Mouse (Mus musculus) lung, embryonic 14.5 days (tissue): ENCODE results near the gene Col19a1. TPM values are rescaled to one million over a fixed set of nuclear protein-coding genes. Genes with fewer than 3 reads are reported as not detected.

ENCODE experiments used
- ATAC-seq: fragments of 200-750 bp; cut with Nextera tagmentation; 2 replicates; pipeline ENCODE4 v1.8.0; 2017; ENCODE audit warnings: mild to moderate bottlenecking, moderate TSS enrichment, moderate library complexity; ENCODE audit not compliant: insufficient read depth
- DNase-seq: peaks from one replicate; pipeline ENCODE4 v3.0.0-alpha.2; 2015
- H3K27ac ChIP-seq: fragments of 300-500 bp; sonication (generic); 2 replicates; pipeline ENCODE4 v1.5.1; 2014; ENCODE audit warnings: low read depth, mild to moderate bottlenecking, moderate library complexity
- H3K27me3 ChIP-seq: fragments of 300-500 bp; sonication (generic); 2 replicates; pipeline ENCODE4 v1.6.1; 2014; ENCODE audit warnings: low read length, control low read depth; ENCODE audit not compliant: insufficient read depth
- H3K36me3 ChIP-seq: fragments of 300-500 bp; sonication (generic); 2 replicates; pipeline ENCODE4 v1.6.1; 2014; ENCODE audit warnings: control low read depth; ENCODE audit not compliant: insufficient read depth
- H3K4me1 ChIP-seq: fragments of 300-500 bp; sonication (generic); 2 replicates; pipeline ENCODE4 v1.6.1; 2014; ENCODE audit warnings: antibody characterized with exemption, control low read depth; ENCODE audit not compliant: insufficient read depth
- H3K4me2 ChIP-seq: fragments of 300-500 bp; sonication (generic); 2 replicates; pipeline ENCODE4 v1.6.1; 2014; ENCODE audit warnings: mild to moderate bottlenecking
- H3K4me3 ChIP-seq: fragments of 300-500 bp; sonication (generic); 2 replicates; pipeline ENCODE4 v1.5.1; 2014; ENCODE audit warnings: low read depth, low read length
- H3K9ac ChIP-seq: fragments of 300-500 bp; sonication (generic); 2 replicates; pipeline ENCODE4 v1.6.1; 2014
- H3K9me3 ChIP-seq: fragments of 300-500 bp; sonication (generic); 2 replicates; pipeline ENCODE4 v1.6.1; 2016; ENCODE audit warnings: low read depth, low read length, control low read depth
- CTCF ChIP-seq: IDR thresholded peaks from 2 replicates; pipeline ENCODE4 v1.5.1; 2016; ENCODE audit warnings: antibody characterized with exemption, low read depth
- WGBS: fragments of 180-500 bp; shearing (Covaris S2); extraction: QIAGEN DNeasy Blood & Tissue Kit; methylation state at CpG from one replicate; pipeline ENCODE4 v1.1.7; 2014; 5-methylcytosine and 5-hydroxymethylcytosine counted together
- polyA plus RNA-seq: library from polyadenylated mRNA; unstranded; fragments of >200 nt; fragmentation: Nextera tagmentation; extraction: Ambion mirVana; gene quantifications from 2 replicates; pipeline ENCODE4 v1.2.1, GENCODE M21; 2014

The Col19a1 gene
- polyA plus RNA-seq, 1 experiment from 2014 or later, result not detected

- Histone ChIP-seq H3K9ac (no peak overlapping the region), H3K27ac (no peak overlapping the region), H3K36me3 (no peaks in the 10 kb centered on the region), H3K4me3 (no peak overlapping the region), H3K9me3 (no peaks in the 10 kb centered on the region), H3K4me1 (no peaks in the 10 kb centered on the region), H3K27me3 (no peaks in the 10 kb centered on the region), H3K4me2 (no peak overlapping the region)
- DNase-seq (no peak), ATAC-seq (no peak)
- TF ChIP-seq CTCF, result no peak
- 51% methylated on average over 6 of the region's 6 CpGs for WGBS
Measured at GRCm38 (mm10) chr1:24286360-24286759, 300.9 kb downstream of the Col19a1 start.

- ATAC-seq, result no peak
- Histone ChIP-seq H3K27me3 (no peaks in the 10 kb centered on the region), H3K9me3 (no peaks in the 10 kb centered on the region), H3K4me3 (no peak overlapping the region), H3K27ac (no peak overlapping the region), H3K36me3 (no peaks in the 10 kb centered on the region), H3K9ac (no peak overlapping the region), H3K4me2 (no peak overlapping the region), H3K4me1 (no peaks in the 10 kb centered on the region)
- no peak for DNase-seq
- 61% methylated on average over 3 of the region's 3 CpGs for WGBS
- no peak for TF ChIP-seq CTCF
Measured at GRCm38 (mm10) chr1:24267022-24267421, 320.2 kb downstream of the Col19a1 start.

GRCm38 (mm10) chr1:24261181-24261580 is 326.1 kb downstream of the Col19a1 start:
- H3K9ac ChIP-seq, result no peak overlapping the region
- no peak overlapping the region for H3K4me2 ChIP-seq
- H3K36me3 ChIP-seq, result no peaks in the 10 kb centered on the region
- TF ChIP-seq CTCF, result 0 out of 2 replicates have a peak, but pooled peaks have one; percentile 6
- no peaks in the 10 kb centered on the region for H3K4me1 ChIP-seq
- ATAC-seq (no peak), DNase-seq (peak; percentile 13)
- H3K27me3 ChIP-seq, result no peaks in the 10 kb centered on the region
- no peak overlapping the region for H3K27ac ChIP-seq
- no peak overlapping the region for H3K4me3 ChIP-seq
- no peaks in the 10 kb centered on the region for H3K9me3 ChIP-seq

- Histone ChIP-seq H3K36me3 (no peaks in the 10 kb centered on the region), H3K27ac (no peak overlapping the region), H3K4me2 (no peak overlapping the region), H3K9ac (no peak overlapping the region), H3K4me3 (no peak overlapping the region), H3K9me3 (no peaks in the 10 kb centered on the region), H3K4me1 (no peaks in the 10 kb centered on the region), H3K27me3 (no peaks in the 10 kb centered on the region)
- WGBS, result 77% methylated on average over 6 of the region's 6 CpGs
- DNase-seq (no peak), ATAC-seq (no peak)
- no peak for TF ChIP-seq CTCF
Measured at GRCm38 (mm10) chr1:24259419-24259818, 327.9 kb downstream of the Col19a1 start.

- Histone ChIP-seq H3K9me3 (no peaks in the 10 kb centered on the region), H3K27ac (no peak overlapping the region), H3K36me3 (no peaks in the 10 kb centered on the region), H3K4me2 (no peak overlapping the region), H3K9ac (no peak overlapping the region), H3K4me3 (no peak overlapping the region), H3K27me3 (no peaks in the 10 kb centered on the region), H3K4me1 (no peaks in the 10 kb centered on the region)
- WGBS, result 69% methylated on average over 5 of the region's 5 CpGs
- TF ChIP-seq CTCF, result no peak
- DNase-seq (no peak), ATAC-seq (no peak)
Measured at GRCm38 (mm10) chr1:24257961-24258360, 329.3 kb downstream of the Col19a1 start.

GRCm38 (mm10) chr1:24249105-24249664 is 338.1 kb downstream of the Col19a1 start:
- Histone ChIP-seq H3K9ac (no peak overlapping the region), H3K27ac (no peak overlapping the region), H3K4me1 (0 out of 2 replicates have a peak, but pooled peaks cover 2% of the 10 kb centered on the region), H3K9me3 (no peaks in the 10 kb centered on the region), H3K4me3 (no peak overlapping the region), H3K27me3 (no peaks in the 10 kb centered on the region), H3K4me2 (no peak overlapping the region), H3K36me3 (no peaks in the 10 kb centered on the region)
- 47% methylated on average over 3 of the region's 3 CpGs for WGBS
- peak; percentile 87; the same call in 1 of the 2 replicates for ATAC-seq
- peak; percentile 90 for TF ChIP-seq CTCF
- peak; percentile 80 for DNase-seq

- no peak overlapping the region for H3K4me2 ChIP-seq
- WGBS, result 47% methylated on average over 10 of the region's 10 CpGs
Measured at GRCm38 (mm10) chr1:24248294-24249104, 338.8 kb downstream of the Col19a1 start.

More at GRCm38 (mm10) chr1:24248294-24249104, 338.8 kb downstream of the Col19a1 start:
- Histone ChIP-seq H3K9ac (no peak overlapping the region), H3K9me3 (no peaks in the 10 kb centered on the region), H3K36me3 (no peaks in the 10 kb centered on the region), H3K4me1 (0 out of 2 replicates have a peak, but pooled peaks cover 2% of the 10 kb centered on the region), H3K27ac (no peak overlapping the region), H3K4me3 (no peak overlapping the region), H3K27me3 (no peaks in the 10 kb centered on the region)
- DNase-seq (no peak), ATAC-seq (peak; percentile 30; the same call in 1 of the 2 replicates)
- no peak for TF ChIP-seq CTCF
